Comparison of ENCODE assay signal across 9 mouse cellular contexts in the genomic region with DNA sequence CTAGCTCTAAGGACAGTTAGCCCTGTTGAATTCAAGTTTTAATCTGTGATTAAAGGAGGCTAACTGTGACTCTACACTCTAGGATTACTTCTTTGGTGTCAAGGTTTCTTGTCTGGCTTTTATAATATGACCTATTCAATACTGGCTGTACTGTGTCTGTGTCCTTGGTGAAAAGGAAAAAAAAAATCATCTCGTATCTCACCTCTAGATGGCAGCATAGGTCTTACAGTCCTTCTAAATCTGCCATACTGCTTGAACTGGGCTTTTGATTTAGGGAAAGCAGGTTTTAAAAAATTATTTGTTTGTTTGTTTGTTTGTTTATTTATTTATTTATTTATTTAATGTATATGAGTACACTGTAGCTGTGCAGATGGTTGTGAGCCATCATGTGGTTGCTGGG. TPM values are rescaled to one million over a fixed set of nuclear protein-coding genes. Genes with fewer than 3 reads are reported as not detected.
DNase-seq lines count a peak whose midpoint lies in the region; ATAC-seq and TF ChIP-seq lines count a peak whose summit lies in the region.
"Had no signal": no experiment of that assay in that cellular context is flagged by ENCODE, and none has a peak within 500 bp of the region (broad histone marks: within the 10 kb centered on the region; RNA-seq: fewer than 3 reads in every experiment).

No protein-coding gene starts in this region.

- TF ChIP-seq CTCF in lung, adult 2 months (IDR thresholded peaks at IDR 0.05; ENCODE audit: insufficient read depth, low read length) = peak; percentile 10; the same call in 1 of the 2 replicates

- ATAC-seq in frontal cortex, adult (ENCODE audit: low TSS enrichment) = 0 out of 2 replicates have a peak, but pooled peaks have one; percentile 55
- ATAC-seq in common myeloid progenitor, adult 5-6 weeks (replicated peaks; ENCODE audit: low read depth, poor library complexity, severe bottlenecking) = peak; percentile 71; the same call in 1 of the 2 replicates

- no peaks in the 10 kb centered on the region for H3K4me1 ChIP-seq in lung, adult 2 months (ENCODE audit: control insufficient read depth, insufficient read depth, low read length)
- H3K4me1 ChIP-seq: midbrain, embryonic 12.5 days had no signal

- 6% methylated on average over 1 of the region's 1 CpGs for WGBS in lung, adult 2 months

- no peak for DNase-seq in frontal cortex, postnatal 25 days (ENCODE audit: low spot score in 2 of 2)
- DNase-seq in lung, adult 2 months = no peak
- no peak for DNase-seq in lung, postnatal 4 days
- peak; percentile 83 for DNase-seq in retina, postnatal 1 day
- no peak for DNase-seq in spleen, postnatal 4 days (ENCODE audit: low spot score in 2 of 2)
- DNase-seq in thymus, adult 18-20 months = no peak

- TF ChIP-seq POLR2A in lung, adult 2 months (IDR thresholded peaks at IDR 0.05; ENCODE audit: borderline replicate concordance, extremely low read depth, low read depth, low read length) = no peak

- H3K4me3 ChIP-seq in lung, adult 2 months (replicated peaks; ENCODE audit: extremely low read depth, low read depth, low read length) = no peak overlapping the region
- H3K4me3 ChIP-seq: midbrain, embryonic 12.5 days had no signal

RNA-seq across cellular contexts. Expression of a gene that starts 17.5 kb away (rescaled TPM):
- 11.4 and 14.1 TPM in 2 replicates for polyA plus RNA-seq in lung, adult 2 months (2012; rRNA removed)
- total RNA-seq in common myeloid progenitor, adult 5-6 weeks (2017) = 15.2 and 19.7 TPM in 2 replicates

RNA-seq across cellular contexts. Expression of a gene that starts 17.9 kb away (rescaled TPM):
- 18.4 and 27.3 TPM in 2 replicates for polyA plus RNA-seq in lung, adult 2 months (2012; rRNA removed)
- 11.0 and 16.4 TPM in 2 replicates for total RNA-seq in common myeloid progenitor, adult 5-6 weeks (2017)

RNA-seq across cellular contexts. Expression of a gene that starts 51.7 kb away (rescaled TPM):
- 3.8 and 5.4 TPM in 2 replicates for polyA plus RNA-seq in lung, adult 2 months (2012; rRNA removed)
- total RNA-seq in common myeloid progenitor, adult 5-6 weeks (2017) = 29.2 and 34.4 TPM in 2 replicates

RNA-seq across cellular contexts. Expression of a gene that starts 59.8 kb away (rescaled TPM):
- polyA plus RNA-seq in lung, adult 2 months (2012; rRNA removed) = 0.54 and 0.73 TPM in 2 replicates
- total RNA-seq in common myeloid progenitor, adult 5-6 weeks (2017) = 4.1 and 5.0 TPM in 2 replicates

RNA-seq across cellular contexts. Expression of a gene that starts 59.9 kb away (rescaled TPM):
- 5.5 and 11.5 TPM in 2 replicates for polyA plus RNA-seq in lung, adult 2 months (2012; rRNA removed)
- 15.2 and 23.4 TPM in 2 replicates for total RNA-seq in common myeloid progenitor, adult 5-6 weeks (2017)
